Mouse (Mus musculus) T-helper 17 cell (primary cell): ENCODE measurements around the gene Cdc20.

Experiments
- in situ Hi-C, 2 experiments: fragments of 300-600 bp; cut with MboI, MseI; formaldehyde crosslinking; loops; 1 replicate in 1 of 2; 2 replicates in 1 of 2; pipeline ENCODE4 v1.15.1; 2025; ENCODE audit warnings: high pct_unique_total_duplicates in 2 of 2

Gene Cdc20

DNA sequence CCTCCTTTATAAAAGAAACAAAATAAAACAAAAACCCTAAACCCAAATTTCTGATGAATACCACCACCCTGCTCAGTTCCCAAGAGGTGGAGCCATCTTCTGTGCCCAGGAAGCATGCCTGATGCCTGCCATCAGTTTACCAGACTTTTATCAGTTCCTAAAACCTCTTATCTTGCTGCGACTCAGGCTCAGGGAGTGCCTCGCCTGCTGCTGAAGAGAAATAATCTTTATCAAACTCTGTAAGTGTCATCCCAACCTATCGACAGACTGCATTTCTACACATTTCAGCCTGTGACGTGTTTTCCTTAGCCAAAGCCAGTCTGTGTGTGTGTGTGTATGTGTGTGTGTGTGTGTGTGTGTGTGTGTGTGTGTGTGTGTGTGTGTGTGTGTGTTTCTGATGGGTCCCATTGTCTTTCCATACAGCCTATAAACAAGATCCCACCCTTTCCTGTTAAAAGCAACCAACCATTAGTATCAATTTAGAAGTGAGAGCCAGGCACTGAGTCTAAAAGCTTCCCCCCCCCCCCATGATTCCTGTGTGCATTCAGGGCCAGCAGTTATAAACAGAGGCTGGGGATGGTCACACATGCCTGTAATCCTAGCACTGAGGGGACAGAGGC, 12.5 kb downstream of the Cdc20 start:
- in situ Hi-C loops: loop anchor here (10.0 to 25.0 kb wide), 3 partner anchors 530 to 1588 kb away; partner anchors contain the start of gene Dph2 (in 1 of the 2)

DNA sequence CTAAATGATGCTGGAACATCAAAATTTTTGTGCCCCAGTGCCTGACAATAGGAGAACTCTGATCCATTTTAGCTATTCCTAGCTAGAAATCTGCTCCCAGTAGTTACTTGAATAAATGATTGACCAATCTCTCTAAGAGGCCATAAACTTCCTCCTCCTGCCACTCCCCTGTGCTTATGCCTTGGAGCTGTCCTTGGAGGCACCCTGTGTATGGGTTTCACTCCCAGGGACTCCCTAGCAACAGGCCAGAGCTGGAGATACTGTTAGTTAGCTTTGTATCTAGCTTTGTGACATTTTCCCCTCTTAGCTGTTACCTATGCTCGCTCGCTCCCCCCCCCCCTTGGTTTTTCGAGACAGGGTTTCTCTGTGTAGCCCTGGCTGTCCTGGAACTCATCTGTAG, 15.8 kb downstream of the Cdc20 start:
- in situ Hi-C loops: loop anchor here in 1 of 2 experiments (10.0 kb wide), 2 partner anchors 527 to 703 kb away; partner anchors contain the start of gene Dph2

DNA sequence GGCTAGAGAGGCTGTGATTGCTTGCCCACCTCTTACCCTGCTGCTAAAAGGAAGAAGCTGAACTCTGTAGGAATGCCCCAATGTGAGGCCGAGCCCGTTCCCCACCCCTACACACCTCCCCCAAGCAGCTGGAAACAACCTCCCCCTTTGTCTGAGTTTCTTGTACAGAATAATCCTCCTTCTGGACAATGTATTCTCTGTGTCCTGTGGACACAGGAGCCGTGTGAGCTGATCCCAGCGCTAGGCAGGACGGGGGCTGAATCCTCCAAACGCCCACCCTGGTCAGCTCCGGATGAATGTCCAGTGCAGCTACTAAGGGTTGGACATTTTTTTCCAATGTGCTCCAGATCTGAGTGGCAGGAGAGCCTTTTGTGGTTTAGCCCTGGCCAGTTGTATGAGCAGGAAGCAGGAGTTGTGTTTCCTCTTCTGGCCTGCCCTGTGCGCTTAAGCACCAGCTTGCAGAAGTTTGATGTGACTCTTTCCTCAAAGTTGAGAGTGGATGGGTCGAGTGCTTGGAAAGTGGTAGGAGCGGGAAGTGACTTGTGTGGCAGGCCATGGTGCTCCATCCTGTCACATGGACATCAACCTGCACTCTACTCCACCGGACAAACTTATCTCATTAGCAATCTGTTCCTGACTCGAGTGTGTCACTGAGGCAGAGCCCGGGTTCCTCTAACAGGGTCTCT, 19.9 kb downstream of the Cdc20 start:
- in situ Hi-C loops: no loop called here

DNA sequence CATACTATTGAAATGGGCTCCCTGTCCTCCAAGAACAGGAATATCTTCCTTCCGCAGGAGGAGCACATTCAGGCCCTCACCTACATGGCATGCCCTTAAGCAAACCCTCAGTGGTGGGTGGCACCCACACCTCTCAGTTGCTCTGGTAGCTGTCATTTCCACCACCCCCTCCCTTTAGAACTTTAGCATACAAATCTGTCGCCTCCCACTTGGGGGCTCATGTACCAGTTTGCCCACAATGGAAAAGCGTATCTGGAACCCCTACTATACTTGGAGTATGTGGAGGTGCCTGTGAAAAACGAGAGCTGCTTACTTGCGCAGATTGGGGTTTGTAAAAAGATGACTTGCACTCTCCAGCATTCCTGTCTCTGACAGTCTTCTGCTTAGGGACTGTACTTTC, 20.8 kb downstream of the Cdc20 start:
- in situ Hi-C loops: no loop called here

DNA sequence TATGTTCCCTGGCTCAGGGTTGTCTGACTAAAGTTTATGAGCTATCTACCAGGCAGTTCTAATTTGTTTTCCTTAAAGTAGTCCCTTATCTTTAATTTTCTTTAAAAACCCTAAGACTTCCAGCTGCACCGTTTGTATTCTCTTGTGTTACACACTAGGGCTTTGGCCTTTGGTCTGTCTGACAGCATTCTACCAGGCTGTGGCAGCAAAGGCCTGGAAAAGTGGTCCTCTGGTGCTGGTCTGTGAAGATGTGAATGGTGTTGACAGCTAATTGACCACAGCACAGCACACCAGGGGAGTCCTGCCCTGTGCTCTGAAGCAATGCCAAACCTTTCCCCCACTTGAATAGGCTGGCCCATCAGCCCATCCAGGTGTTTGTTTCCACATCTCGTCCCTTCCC, 21.4 kb downstream of the Cdc20 start:
- in situ Hi-C loops: no loop called here

DNA sequence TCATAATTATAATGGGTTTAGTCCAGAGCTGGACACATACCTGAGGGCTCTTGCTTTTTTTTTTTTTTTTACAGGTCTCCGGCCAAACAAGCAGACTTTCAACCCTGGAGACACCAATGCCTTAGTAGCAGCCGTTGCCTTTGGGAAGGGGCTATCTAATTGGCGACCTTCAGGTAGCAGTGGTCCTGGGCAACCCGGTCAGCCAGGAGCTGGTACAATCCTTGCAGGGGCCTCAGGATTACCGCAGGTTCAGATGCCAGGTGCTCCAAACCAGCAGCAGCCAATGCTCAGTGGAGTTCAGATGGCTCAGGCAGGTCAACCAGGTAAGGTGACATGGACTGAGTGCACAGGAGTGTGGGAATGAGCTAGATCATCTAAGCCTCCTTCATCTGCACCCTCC, 23.6 kb downstream of the Cdc20 start:
- in situ Hi-C loops: no loop called here

DNA sequence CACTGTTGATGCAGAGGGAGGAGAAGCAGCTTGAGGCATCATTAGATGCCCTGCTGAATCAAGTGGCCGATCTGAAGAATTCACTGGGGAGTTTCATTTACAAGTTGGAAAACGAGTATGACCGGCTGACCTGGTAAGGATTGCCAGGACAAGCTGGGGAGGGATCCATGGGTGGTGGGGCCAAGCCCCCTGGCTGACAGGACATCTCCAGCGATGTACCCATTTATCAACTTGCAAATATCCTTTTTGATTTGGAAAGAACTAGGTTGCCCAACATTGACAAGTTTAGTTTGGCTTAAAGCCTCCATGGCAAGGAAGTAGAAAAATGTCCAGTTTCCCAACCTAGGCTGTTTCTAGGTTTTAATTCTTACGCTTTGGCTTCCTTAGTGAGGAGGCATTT, 26.3 kb downstream of the Cdc20 start:
- in situ Hi-C loops: no loop called here

DNA sequence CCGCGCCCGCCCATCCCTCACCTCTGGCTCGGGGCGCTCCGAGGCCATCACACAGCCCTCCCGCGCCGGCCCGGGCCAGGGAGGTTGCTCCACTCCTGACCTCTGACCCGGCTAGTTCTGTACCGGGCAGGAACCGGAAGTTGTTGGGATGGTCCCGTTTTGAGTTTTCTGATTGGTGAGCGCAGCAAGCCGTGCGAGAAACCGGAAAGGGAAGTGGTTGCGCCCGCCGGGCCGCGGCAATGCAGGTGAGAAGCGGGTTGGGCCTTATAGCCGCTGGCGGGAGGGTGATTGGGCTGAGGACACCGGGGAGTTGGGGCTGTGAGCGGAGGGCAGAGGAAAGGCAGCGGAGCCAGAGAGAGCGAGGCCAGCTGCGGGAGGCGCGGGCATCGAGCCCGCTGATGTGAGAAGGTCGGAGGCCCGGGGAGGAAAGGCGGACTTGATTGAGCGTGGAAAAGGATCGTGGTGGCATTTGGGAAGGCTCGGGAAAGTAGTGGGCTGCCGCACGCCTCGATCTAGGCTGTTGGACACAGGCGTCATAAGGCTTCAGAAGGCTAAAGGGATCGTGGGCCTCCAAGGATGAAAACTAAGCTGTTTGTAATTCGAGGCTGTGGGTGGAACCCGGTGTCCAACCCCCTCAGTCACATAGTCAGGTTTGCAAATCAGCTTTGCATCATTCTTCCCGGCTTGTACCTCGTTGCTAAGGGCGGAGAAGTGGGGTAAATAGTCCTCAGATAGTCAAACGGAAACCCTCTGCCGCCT, 27.8 kb downstream of the Cdc20 start, which contains the start of the genes Szt2 and Med8:
Szt2 (minus strand) TSS at position 132 of the 759 bp plus-strand sequence.
Med8 (plus strand) TSS at position 196 of the 759 bp plus-strand sequence.
- in situ Hi-C loops: no loop called here

DNA sequence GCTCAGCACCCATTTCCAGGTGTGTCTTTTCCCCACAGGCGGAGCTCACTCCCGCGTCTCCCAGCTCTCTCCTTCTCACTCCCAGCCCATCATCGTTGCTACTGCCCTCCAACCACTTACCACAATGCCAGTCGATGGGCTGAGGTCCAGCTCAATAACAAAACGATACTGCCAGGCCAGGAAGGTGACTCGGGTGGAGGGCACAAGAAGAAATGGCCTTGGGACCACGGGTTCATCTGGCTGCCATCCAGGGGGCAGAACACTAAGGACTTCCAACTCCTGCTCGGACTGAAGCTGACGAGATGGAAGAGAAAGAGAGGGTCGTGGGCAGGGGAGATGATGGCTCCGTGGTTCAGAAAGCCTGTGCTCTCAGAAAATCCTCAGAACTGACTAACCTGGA, 34.5 kb downstream of the Cdc20 start:
- in situ Hi-C loops: no loop called here

DNA sequence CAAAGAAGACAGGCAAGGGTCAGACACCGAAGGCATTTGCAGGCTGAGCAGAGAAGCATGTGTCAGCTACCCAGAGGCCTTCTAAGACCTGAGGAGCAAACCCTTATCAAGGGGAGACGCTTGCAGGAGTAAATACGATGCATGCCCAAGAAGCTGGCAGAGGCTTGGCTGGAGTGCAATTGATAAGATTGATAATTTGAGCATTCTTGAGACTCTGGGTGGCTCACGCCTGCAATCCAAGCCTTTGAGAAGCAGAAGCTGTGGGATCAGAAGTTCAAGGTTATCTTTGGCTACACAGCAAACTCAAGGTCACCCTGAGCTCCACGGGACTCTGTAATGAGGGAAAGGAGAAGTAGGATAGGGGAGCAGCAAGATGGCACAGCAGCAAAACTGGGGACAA, 35.2 kb downstream of the Cdc20 start:
- in situ Hi-C loops: no loop called here

DNA sequence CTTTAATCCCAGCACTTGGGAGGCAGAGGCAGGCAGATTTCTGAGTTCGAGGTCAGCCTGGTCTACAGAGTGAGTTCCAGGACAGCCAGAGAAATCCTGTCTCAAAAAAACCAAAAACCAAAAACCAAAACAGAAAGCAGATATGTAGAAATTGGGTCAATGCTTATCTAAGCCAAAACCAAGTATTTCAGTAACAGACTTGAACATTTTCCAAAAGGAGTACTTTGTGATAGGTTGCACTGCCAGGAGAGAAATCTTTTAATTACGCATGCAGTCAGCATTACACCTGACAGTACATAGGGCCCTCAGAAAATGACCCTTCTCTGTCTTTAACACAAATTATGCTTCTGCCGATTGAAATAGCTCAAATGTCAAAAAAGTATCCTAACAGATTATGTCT, 35.7 kb downstream of the Cdc20 start:
- in situ Hi-C loops: no loop called here

DNA sequence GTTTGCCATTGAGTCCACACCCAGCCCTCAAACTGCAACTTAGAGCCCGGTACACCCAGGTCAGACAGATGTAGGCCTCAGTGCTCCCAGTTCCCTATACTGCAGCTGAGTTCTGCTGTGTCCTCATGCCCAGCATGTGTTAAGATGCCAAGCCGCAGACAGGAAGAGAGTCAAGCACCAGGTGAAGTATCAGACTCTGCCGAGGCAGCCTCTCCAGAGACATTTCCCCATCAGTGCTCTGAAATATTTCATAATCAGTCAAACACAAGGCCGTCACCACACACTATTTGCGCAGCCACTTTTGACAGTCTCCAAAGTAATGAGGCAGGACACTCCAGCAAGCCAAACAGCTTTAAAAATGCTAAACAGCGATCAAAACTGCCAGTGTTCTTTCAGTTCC, 38.8 kb downstream of the Cdc20 start:
- in situ Hi-C loops: no loop called here

DNA sequence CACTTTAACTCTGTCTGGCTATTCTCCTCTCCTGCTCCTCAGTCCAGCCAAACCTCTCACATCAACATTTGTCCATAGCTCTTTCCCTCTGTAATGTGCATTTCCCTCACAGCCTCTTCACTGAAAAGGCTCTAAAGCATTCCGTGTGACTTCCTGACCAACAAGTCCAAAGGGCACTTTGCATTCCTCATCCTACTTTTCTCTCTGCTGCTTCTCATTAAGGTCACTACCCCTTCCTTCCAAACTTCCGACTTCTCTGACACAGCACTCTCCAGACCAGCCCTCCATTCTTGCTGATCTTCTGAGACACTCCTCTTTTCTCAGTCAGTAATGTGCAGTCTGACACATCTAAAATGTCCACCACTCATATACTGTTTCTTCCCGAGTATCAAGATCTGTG, 40.7 kb downstream of the Cdc20 start:
- in situ Hi-C loops: no loop called here

DNA sequence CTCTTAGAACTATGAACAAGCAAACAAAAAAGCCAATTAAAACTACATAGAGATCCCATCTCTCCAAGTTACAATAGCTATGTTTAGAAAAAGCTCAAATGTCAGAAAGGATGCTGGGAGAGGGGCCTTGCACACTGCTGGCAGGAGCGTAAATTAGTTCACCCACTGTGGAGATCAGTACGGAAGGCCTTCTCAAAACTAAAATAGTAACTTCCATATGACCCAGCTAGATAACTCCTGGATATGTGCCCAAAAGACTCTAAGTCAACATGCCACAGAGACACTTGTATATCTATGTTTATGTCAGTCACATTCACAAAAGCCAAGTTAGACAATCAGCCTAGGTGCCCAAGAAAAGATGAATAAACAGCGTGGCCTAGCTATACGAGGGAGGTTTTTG, 41.9 kb downstream of the Cdc20 start:
- in situ Hi-C loops: no loop called here

DNA sequence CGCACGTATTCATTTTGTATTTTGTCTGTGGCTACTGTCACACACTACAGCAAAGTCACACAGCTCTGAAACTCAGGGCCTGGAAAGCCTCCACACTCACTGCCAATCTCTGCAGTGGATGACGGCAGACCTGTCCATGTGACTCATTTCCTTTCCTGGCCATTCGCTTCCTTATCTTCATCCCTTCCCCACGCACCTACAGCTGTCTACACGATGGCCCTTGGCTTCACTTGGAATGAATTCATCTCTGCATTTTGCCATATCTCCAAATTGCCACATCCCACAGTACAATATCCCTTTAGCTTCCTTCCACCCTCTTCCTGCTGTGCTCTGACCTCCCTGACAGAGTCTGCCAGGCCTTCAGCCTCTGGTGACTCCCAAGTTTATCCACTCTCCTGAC, 42.6 kb downstream of the Cdc20 start:
- in situ Hi-C loops: no loop called here

DNA sequence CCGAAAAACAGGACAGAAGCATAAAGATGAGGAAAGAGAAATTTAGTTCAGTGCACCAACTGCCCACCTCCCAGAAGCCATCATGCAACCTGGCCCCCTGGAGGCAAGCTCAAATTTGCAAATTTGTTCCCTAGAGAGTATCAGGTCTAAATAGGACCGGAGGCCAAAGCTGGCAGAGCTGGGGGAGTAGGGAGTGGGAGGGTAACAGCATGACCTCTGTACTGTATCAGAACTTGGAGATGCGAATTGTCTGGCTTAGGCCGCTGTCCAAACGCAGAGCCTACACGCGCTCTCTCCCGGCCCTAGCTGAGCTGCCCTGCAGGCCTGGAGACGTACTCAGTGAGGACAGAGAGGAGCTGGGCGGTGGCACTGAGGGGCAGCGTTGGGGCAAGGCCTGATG, 47.0 kb downstream of the Cdc20 start:
- in situ Hi-C loops: no loop called here

DNA sequence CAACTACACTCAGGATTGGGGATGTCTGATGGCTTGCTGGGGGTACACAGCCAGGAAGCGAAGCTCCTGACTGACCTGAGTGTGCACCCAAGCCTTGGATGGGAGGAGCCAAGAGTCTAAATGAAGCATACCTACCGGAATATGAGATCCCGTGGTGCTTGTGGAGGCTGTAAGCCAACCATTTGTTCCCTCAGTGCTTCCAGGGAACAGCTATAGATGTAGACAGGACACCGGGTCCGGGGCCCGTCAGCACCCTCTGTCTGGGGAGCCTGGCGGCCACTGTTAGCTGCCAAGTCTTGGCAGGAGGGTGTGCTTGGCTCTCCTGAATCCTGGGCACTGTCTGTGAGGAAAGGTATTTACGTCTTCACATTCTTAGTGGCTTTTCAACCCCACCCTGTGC, 49.8 kb downstream of the Cdc20 start:
- in situ Hi-C loops: no loop called here

DNA sequence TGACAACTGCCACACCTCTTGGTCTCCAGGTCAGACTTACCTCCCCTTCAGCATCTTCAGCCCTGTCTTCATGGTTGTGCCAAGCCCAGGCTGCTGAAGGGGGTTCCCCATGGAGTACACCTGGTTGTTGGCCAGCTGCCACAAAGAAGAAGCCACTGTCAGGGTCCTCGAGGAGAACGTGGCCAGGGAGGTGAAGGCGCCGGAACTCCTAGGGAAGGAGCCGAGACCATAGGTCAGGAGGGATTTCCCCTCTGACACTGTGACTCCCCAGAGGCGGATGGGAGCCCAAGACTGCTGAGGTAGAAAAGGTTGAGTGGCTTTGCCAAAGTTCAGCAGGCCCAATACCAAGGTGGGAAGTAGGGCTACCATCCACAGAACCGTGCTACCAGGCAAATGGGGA, 53.9 kb downstream of the Cdc20 start:
- in situ Hi-C loops: no loop called here
